Mouse (Mus musculus): Measurements from ENCODE around the gene Smim15. TPM values are rescaled to one million over a fixed set of nuclear protein-coding genes. Genes with fewer than 3 reads are reported as not detected.

Gene Smim15
- total RNA-seq, 2 experiments from 2014 or later: 42.3 to 45.2 TPM

GRCm38 (mm10) chr13:108060286-108060885 lies 16.1 kb downstream of the Smim15 start:
- no peak for DNase-seq (ENCODE audit: low spot score in 2 of 2)
- intact Hi-C loops (cut with DNase I): no loop called here

- intact Hi-C loops (cut with DNase I): no loop called here
- peak in 1 of 2 experiments; percentile 18 for DNase-seq (ENCODE audit: low spot score in 2 of 2)
Observed at GRCm38 (mm10) chr13:108060936-108061578, 16.8 kb downstream of the Smim15 start.

- intact Hi-C loops (cut with DNase I): no loop called here
- no peak for DNase-seq (ENCODE audit: low spot score in 2 of 2)
Observed at GRCm38 (mm10) chr13:108062900-108063299, 18.7 kb downstream of the Smim15 start.

GRCm38 (mm10) chr13:108063374-108064134 lies 19.3 kb downstream of the Smim15 start:
- DNase-seq (ENCODE audit: low spot score in 2 of 2): no peak
- intact Hi-C loops (cut with DNase I): no loop called here

- no peak for DNase-seq (ENCODE audit: low spot score in 2 of 2)
- intact Hi-C loops (cut with DNase I): no loop called here
Observed at GRCm38 (mm10) chr13:108064331-108064730, 20.1 kb downstream of the Smim15 start.

GRCm38 (mm10) chr13:108066021-108066420 lies 21.8 kb downstream of the Smim15 start:
- no peak for DNase-seq (ENCODE audit: low spot score in 2 of 2)
- intact Hi-C loops (cut with DNase I): no loop called here

- DNase-seq (ENCODE audit: low spot score in 2 of 2): no peak
- intact Hi-C loops (cut with DNase I): no loop called here
Observed at GRCm38 (mm10) chr13:108069151-108069550, 24.9 kb downstream of the Smim15 start.

GRCm38 (mm10) chr13:108070171-108070570 lies 25.9 kb downstream of the Smim15 start:
- no peak for DNase-seq (ENCODE audit: low spot score in 2 of 2)
- intact Hi-C loops (cut with DNase I): no loop called here

- peak in 1 of 2 experiments; percentile 17 for DNase-seq (ENCODE audit: low spot score in 2 of 2)
- intact Hi-C loops (cut with DNase I): no loop called here
Observed at GRCm38 (mm10) chr13:108077476-108077875, 33.2 kb downstream of the Smim15 start.

- DNase-seq (ENCODE audit: low spot score in 2 of 2): no peak
- intact Hi-C loops (cut with DNase I): no loop called here
Observed at GRCm38 (mm10) chr13:108077901-108078300, 33.7 kb downstream of the Smim15 start.

- intact Hi-C loops (cut with DNase I): no loop called here
- no peak for DNase-seq (ENCODE audit: low spot score in 2 of 2)
Observed at GRCm38 (mm10) chr13:108084086-108084485, 39.8 kb downstream of the Smim15 start.

- DNase-seq (ENCODE audit: low spot score in 2 of 2): peak in 1 of 2 experiments; percentile 61
- intact Hi-C loops (cut with DNase I): no loop called here
Observed at GRCm38 (mm10) chr13:108086036-108086435, 41.8 kb downstream of the Smim15 start.

GRCm38 (mm10) chr13:108086724-108087123 lies 42.5 kb downstream of the Smim15 start:
- DNase-seq (ENCODE audit: low spot score in 2 of 2): no peak

GRCm38 (mm10) chr13:108092290-108092689 lies 48.0 kb downstream of the Smim15 start:
- intact Hi-C loops (cut with DNase I): no loop called here

More at GRCm38 (mm10) chr13:108086724-108087123, 42.5 kb downstream of the Smim15 start:
- intact Hi-C loops (cut with DNase I): no loop called here

GRCm38 (mm10) chr13:108094681-108095080 lies 50.4 kb downstream of the Smim15 start:
- DNase-seq (ENCODE audit: low spot score in 2 of 2): no peak
- intact Hi-C loops (cut with DNase I): no loop called here

More at GRCm38 (mm10) chr13:108092290-108092689, 48.0 kb downstream of the Smim15 start:
- no peak for DNase-seq (ENCODE audit: low spot score in 2 of 2)

GRCm38 (mm10) chr13:108095617-108096016 lies 51.4 kb downstream of the Smim15 start:
- intact Hi-C loops (cut with DNase I): no loop called here

GRCm38 (mm10) chr13:108096446-108096845 lies 52.2 kb downstream of the Smim15 start:
- intact Hi-C loops (cut with DNase I): no loop called here
- DNase-seq (ENCODE audit: low spot score in 2 of 2): no peak

More at GRCm38 (mm10) chr13:108095617-108096016, 51.4 kb downstream of the Smim15 start:
- DNase-seq (ENCODE audit: low spot score in 2 of 2): peak; percentile 14 to 51

Data from left cerebral cortex, postnatal 25 days (tissue).